Mouse (Mus musculus) hindbrain, embryonic 10.5 days (tissue): ENCODE data around the gene B430218F22Rik. TPM values are rescaled to one million over a fixed set of nuclear protein-coding genes. Genes with fewer than 3 reads are reported as not detected.

Experiments used
- DNase-seq: peaks from one replicate; pipeline ENCODE4 v3.0.0-alpha.2; 2017; ENCODE audit warnings: low spot score
- H3K27ac ChIP-seq: fragments of 300-500 bp; sonication (generic); 2 replicates; pipeline ENCODE4 v1.5.1; 2016; ENCODE audit warnings: mild to moderate bottlenecking, moderate library complexity
- H3K27me3 ChIP-seq: fragments of 300-500 bp; sonication (generic); 2 replicates; pipeline ENCODE4 v1.6.1; 2016; ENCODE audit warnings: mild to moderate bottlenecking; ENCODE audit not compliant: poor library complexity, insufficient read depth, severe bottlenecking
- H3K36me3 ChIP-seq: fragments of 300-500 bp; sonication (generic); 2 replicates; pipeline ENCODE4 v1.6.1; 2016; ENCODE audit warnings: mild to moderate bottlenecking, moderate library complexity
- H3K4me1 ChIP-seq: fragments of 300-500 bp; sonication (generic); replicated peaks from 2 replicates; pipeline ENCODE4 v1.6.1; 2016; ENCODE audit warnings: mild to moderate bottlenecking
- H3K4me3 ChIP-seq: fragments of 300-500 bp; sonication (generic); 2 replicates; pipeline ENCODE4 v1.5.1; 2016; ENCODE audit warnings: mild to moderate bottlenecking, moderate library complexity
- H3K9me3 ChIP-seq: fragments of 300-500 bp; sonication (generic); 2 replicates; pipeline ENCODE4 v1.6.1; 2016; ENCODE audit warnings: mild to moderate bottlenecking, moderate library complexity
- WGBS: fragments of 180-500 bp; shearing (Covaris S2); methylation state at CpG from one replicate; pipeline ENCODE4 v1.1.7; 2016; 5-methylcytosine and 5-hydroxymethylcytosine counted together
- polyA plus RNA-seq: library from polyadenylated mRNA; unstranded; fragments of >200 nt; fragmentation: Nextera tagmentation; extraction: Ambion mirVana; gene quantifications from 2 replicates; pipeline ENCODE4 v1.2.1, GENCODE M21; 2016

Gene B430218F22Rik
- polyA plus RNA-seq, 1 experiment from 2014 or later, result 1.1 TPM

GRCm38 (mm10) chr13:118418163-118418562, 31.7 kb downstream of the B430218F22Rik start:
- Histone ChIP-seq H3K27ac (no peak overlapping the region), H3K4me1 (no peaks in the 10 kb centered on the region), H3K36me3 (no peaks in the 10 kb centered on the region), H3K27me3 (no peaks in the 10 kb centered on the region), H3K9me3 (no peaks in the 10 kb centered on the region), H3K4me3 (no peak overlapping the region)
- WGBS, result 52% methylated on average over 4 of the region's 4 CpGs
- DNase-seq, result no peak

GRCm38 (mm10) chr13:118420408-118420807, 34.0 kb downstream of the B430218F22Rik start:
- Histone ChIP-seq H3K9me3 (no peaks in the 10 kb centered on the region), H3K27ac (no peak overlapping the region), H3K27me3 (no peaks in the 10 kb centered on the region), H3K4me1 (no peaks in the 10 kb centered on the region), H3K4me3 (no peak overlapping the region), H3K36me3 (no peaks in the 10 kb centered on the region)
- WGBS, result 90% methylated on average over 1 of the region's 1 CpGs
- DNase-seq, result no peak

- no peaks in the 10 kb centered on the region for H3K9me3 ChIP-seq
- no peaks in the 10 kb centered on the region for H3K36me3 ChIP-seq
- 73% methylated on average over 1 of the region's 1 CpGs for WGBS
- no peaks in the 10 kb centered on the region for H3K27me3 ChIP-seq
- DNase-seq, result no peak
- no peak overlapping the region for H3K4me3 ChIP-seq
- no peak overlapping the region for H3K27ac ChIP-seq
- no peaks in the 10 kb centered on the region for H3K4me1 ChIP-seq
Observed at GRCm38 (mm10) chr13:118420847-118421246, 34.4 kb downstream of the B430218F22Rik start.

Other genes starting within 250 kb of the B430218F22Rik start
- 38.8 and 39.6 TPM in 2 replicates for gene Mrps30, start 622 bp downstream of the B430218F22Rik start, polyA plus RNA-seq